Mouse (Mus musculus) liver, adult 2 months (tissue): ENCODE data around the gene Mlh1. TPM values are rescaled to one million over a fixed set of nuclear protein-coding genes. Genes with fewer than 3 reads are reported as not detected.

Experiments
- DNase-seq: peaks from one replicate; pipeline ENCODE4 v3.0.0-alpha.2; 2011; ENCODE audit warnings: low read depth, low spot score; ENCODE audit errors: extremely low read depth
- H3K27ac ChIP-seq: fragments of 200-500 bp; replicated peaks from 2 replicates; pipeline ENCODE4 v1.5.1; 2012; ENCODE audit warnings: low read depth, mild to moderate bottlenecking, control low read depth, inconsistent platforms, low read length; ENCODE audit not compliant: insufficient read depth
- H3K27me3 ChIP-seq: fragments of 200-500 bp; 2 replicates; pipeline ENCODE4 v1.6.1; 2012; ENCODE audit warnings: mild to moderate bottlenecking, moderate library complexity, low read length, inconsistent platforms; ENCODE audit not compliant: control insufficient read depth, insufficient read depth
- H3K36me3 ChIP-seq: fragments of 200-500 bp; 2 replicates; pipeline ENCODE4 v1.6.1; 2012; ENCODE audit warnings: low read length, inconsistent platforms; ENCODE audit not compliant: control insufficient read depth, insufficient read depth
- H3K4me1 ChIP-seq: fragments of 200-500 bp; 2 replicates; pipeline ENCODE4 v1.6.1; 2011; ENCODE audit warnings: low read length; ENCODE audit not compliant: control insufficient read depth, insufficient read depth
- H3K4me3 ChIP-seq: fragments of 200-500 bp; 2 replicates; pipeline ENCODE4 v1.5.1; 2011; ENCODE audit warnings: low read depth, mild to moderate bottlenecking, control low read depth, low read length, moderate library complexity; ENCODE audit not compliant: insufficient read depth
- H3K79me2 ChIP-seq: fragments of 200-500 bp; 2 replicates; pipeline ENCODE4 v1.6.1; 2012; ENCODE audit warnings: inconsistent platforms, mild to moderate bottlenecking, low read length, moderate library complexity; ENCODE audit not compliant: control insufficient read depth, insufficient read depth
- H3K9ac ChIP-seq: fragments of 200-500 bp; 2 replicates; pipeline ENCODE4 v1.6.1; 2012; ENCODE audit warnings: low read depth, mild to moderate bottlenecking, control low read depth, inconsistent platforms, low read length
- CTCF ChIP-seq: fragments of 200-500 bp; IDR thresholded peaks from 2 replicates; pipeline ENCODE4 v1.5.1; 2011; ENCODE audit warnings: low read depth, low read length, control low read depth
- POLR2A ChIP-seq: fragments of 200-500 bp; IDR thresholded peaks from 2 replicates; pipeline ENCODE4 v1.6.1; 2011; ENCODE audit warnings: low read length, control low read depth; ENCODE audit not compliant: insufficient read depth; ENCODE audit errors: extremely low read depth
- WGBS: fragments of 180-500 bp; shearing (Covaris S2); methylation state at CpG from one replicate; pipeline ENCODE4 v1.1.7; 2018; 5-methylcytosine and 5-hydroxymethylcytosine counted together
- polyA plus RNA-seq: library from polyadenylated mRNA; depleted of rRNA; stranded (reverse); fragments of >200 nt; gene quantifications from 2 replicates; pipeline ENCODE4 v1.2.3, GENCODE M21; 2012; rRNA removed
- total RNA-seq: library from RNA; depleted of rRNA; stranded (reverse); fragments of >200 nt; gene quantifications from 2 replicates; pipeline ENCODE4 v1.2.3, GENCODE M21; 2014; rRNA removed

Mlh1 gene
- total and polyA plus RNA-seq, 2 experiments = 8.8 to 13.9 TPM

DNA sequence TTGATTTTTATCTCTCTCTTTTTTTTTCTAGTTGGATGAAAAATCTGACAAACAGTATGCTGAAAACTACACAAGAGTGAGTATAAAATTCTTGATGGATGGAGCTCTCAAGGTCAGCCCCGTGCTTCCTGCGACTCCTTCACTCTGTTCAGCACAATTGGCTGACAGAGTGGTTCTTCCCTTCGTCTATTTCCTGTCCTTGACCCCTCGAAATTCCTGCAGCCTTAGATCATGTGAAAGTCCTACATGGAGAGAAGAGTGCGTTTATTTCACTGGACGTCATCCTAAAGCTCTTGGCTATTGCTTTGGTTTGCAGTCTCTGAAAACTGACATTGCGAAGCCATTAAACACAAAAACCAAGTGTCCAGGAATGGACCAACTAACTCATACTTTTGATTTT is 82.9 kb downstream of the Mlh1 start:
- Histone ChIP-seq H3K9ac (no peak overlapping the region), H3K27me3 (no peaks in the 10 kb centered on the region), H3K4me3 (no peak overlapping the region), H3K4me1 (no peaks in the 10 kb centered on the region; the same call in 1 of the 2 replicates), H3K79me2 (no peaks in the 10 kb centered on the region; the same call in 1 of the 2 replicates), H3K27ac (no peak overlapping the region), H3K36me3 (peaks cover 39% of the 10 kb centered on the region)
- TF ChIP-seq POLR2A = no peak
- no peak for TF ChIP-seq CTCF
- DNase-seq = no peak
- 72% methylated on average over 7 of the region's 7 CpGs for whole genome bisulfite sequencing

DNA sequence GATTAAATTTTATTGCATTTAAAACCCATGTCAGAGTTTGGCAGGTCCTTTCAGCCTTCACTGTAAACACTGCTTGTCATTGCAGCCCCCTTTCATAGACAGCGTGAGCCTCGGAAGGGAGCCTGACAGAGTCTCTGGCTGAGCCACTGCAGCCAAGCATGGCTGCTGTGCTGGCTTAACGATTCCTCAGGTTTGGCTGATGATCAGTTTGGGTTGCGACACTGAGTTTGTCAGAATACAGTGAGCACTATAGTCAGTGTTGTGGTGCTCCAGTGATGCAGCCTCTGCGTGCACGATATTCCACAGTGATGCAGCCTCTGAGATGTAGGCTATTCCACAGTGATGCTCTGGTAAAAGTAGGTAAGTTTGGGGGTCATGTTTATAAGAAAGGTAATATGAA is 84.7 kb downstream of the Mlh1 start:
- H3K27ac ChIP-seq = no peak overlapping the region
- no peak overlapping the region for H3K9ac ChIP-seq
- 24% methylated on average over 6 of the region's 6 CpGs for WGBS
- peaks cover 25% of the 10 kb centered on the region for H3K36me3 ChIP-seq
- TF ChIP-seq POLR2A (no peak), CTCF (no peak)
- H3K4me3 ChIP-seq = no peak overlapping the region
- H3K27me3 ChIP-seq = no peaks in the 10 kb centered on the region
- DNase-seq = peak; percentile 72
- H3K4me1 ChIP-seq = no peaks in the 10 kb centered on the region; the same call in 1 of the 2 replicates
- no peaks in the 10 kb centered on the region for H3K79me2 ChIP-seq

- no peak overlapping the region for H3K27ac ChIP-seq
- TF ChIP-seq CTCF (no peak), POLR2A (no peak)
- no peak overlapping the region for H3K9ac ChIP-seq
- peaks cover 12% of the 10 kb centered on the region for H3K36me3 ChIP-seq
- WGBS = 87% methylated on average over 4 of the region's 4 CpGs
- H3K4me1 ChIP-seq = no peaks in the 10 kb centered on the region; the same call in 1 of the 2 replicates
- H3K79me2 ChIP-seq = no peaks in the 10 kb centered on the region
- H3K27me3 ChIP-seq = no peaks in the 10 kb centered on the region
- H3K4me3 ChIP-seq = no peak overlapping the region
- DNase-seq = no peak
Observed at GRCm38 (mm10) chr9:111184929-111185328, 86.7 kb downstream of the Mlh1 start.

- no peaks in the 10 kb centered on the region for H3K27me3 ChIP-seq
- no peak for TF ChIP-seq CTCF
- TF ChIP-seq POLR2A = no peak
- 83% methylated on average over 3 of the region's 3 CpGs for WGBS
- no peak overlapping the region for H3K9ac ChIP-seq
- H3K27ac ChIP-seq = no peak overlapping the region
- DNase-seq = no peak
- no peaks in the 10 kb centered on the region; the same call in 1 of the 2 replicates for H3K4me1 ChIP-seq
- peaks cover 7% of the 10 kb centered on the region for H3K36me3 ChIP-seq
- no peak overlapping the region for H3K4me3 ChIP-seq
- H3K79me2 ChIP-seq = no peaks in the 10 kb centered on the region
Observed at GRCm38 (mm10) chr9:111182176-111182575, 89.4 kb downstream of the Mlh1 start.

DNA sequence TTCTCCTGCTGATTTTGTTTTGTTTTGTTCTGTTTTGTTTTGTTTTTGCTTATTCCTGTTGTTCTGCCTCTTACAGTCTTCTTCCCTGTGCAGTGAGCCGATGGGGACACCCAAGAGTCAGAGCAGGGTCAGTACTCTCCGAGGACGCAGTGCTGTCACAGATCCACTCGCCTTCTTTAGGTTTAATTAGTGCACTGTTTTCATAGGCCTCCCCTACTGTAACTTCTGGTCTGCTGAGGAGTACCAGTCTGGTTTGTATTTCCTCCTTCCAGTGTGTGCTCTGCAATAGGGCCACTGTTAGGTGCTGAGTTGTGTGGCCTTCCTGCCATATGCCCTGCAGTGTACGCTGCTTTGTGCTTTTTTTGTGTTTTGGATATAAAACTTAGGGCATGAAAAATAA is 92.6 kb downstream of the Mlh1 start:
- Histone ChIP-seq H3K4me3 (no peak overlapping the region), H3K27me3 (no peaks in the 10 kb centered on the region), H3K79me2 (no peaks in the 10 kb centered on the region; the same call in 1 of the 2 replicates), H3K27ac (no peak overlapping the region), H3K4me1 (no peaks in the 10 kb centered on the region), H3K9ac (no peak overlapping the region), H3K36me3 (peaks cover 7% of the 10 kb centered on the region)
- WGBS = 95% methylated on average over 5 of the region's 5 CpGs
- DNase-seq = no peak
- TF ChIP-seq POLR2A (no peak), CTCF (no peak)

Other genes starting within 250 kb of the Mlh1 start
- gene Ccrl2, start 214.3 kb downstream of the Mlh1 start, total RNA-seq = 2.4 and 3.2 TPM in 2 replicates
- gene Ccrl2, start 214.3 kb downstream of the Mlh1 start, polyA plus RNA-seq = 1.3 and 1.8 TPM in 2 replicates
- gene Lrrfip2, start 154.2 kb downstream of the Mlh1 start, total RNA-seq = 24.6 and 37.8 TPM in 2 replicates
- gene Lrrfip2, start 154.2 kb downstream of the Mlh1 start, polyA plus RNA-seq = 9.3 and 9.7 TPM in 2 replicates
- gene Epm2aip1, start 138 bp upstream of the Mlh1 start, total RNA-seq = 8.8 and 10.4 TPM in 2 replicates
- gene Epm2aip1, start 138 bp upstream of the Mlh1 start, polyA plus RNA-seq = 4.2 and 5.2 TPM in 2 replicates
- under 0.01 and 0.13 TPM in 2 replicates for gene Trank1, start 39.9 kb upstream of the Mlh1 start, total RNA-seq
- gene Trank1, start 39.9 kb upstream of the Mlh1 start, polyA plus RNA-seq = not detected in 2 replicates
- gene Dclk3, start 167.3 kb upstream of the Mlh1 start, total RNA-seq = 10.1 and 10.5 TPM in 2 replicates
- 4.3 and 4.8 TPM in 2 replicates for gene Dclk3, start 167.3 kb upstream of the Mlh1 start, polyA plus RNA-seq